Mouse (Mus musculus) C2C12 (cell line): Measurements from ENCODE around the gene Arfgap1. TPM values are rescaled to one million over a fixed set of nuclear protein-coding genes. Genes with fewer than 3 reads are reported as not detected.

ENCODE experiments used
- H3K27me3 ChIP-seq: one replicate; pipeline ENCODE4 v1.6.1; 2011; ENCODE audit not compliant: control insufficient read depth, insufficient read depth, insufficient read length
- H3K36me3 ChIP-seq: one replicate; pipeline ENCODE4 v1.6.1; 2011; ENCODE audit not compliant: control insufficient read depth, insufficient read depth
- H3K4me3 ChIP-seq: one replicate; pipeline ENCODE4 v1.5.1; 2011; ENCODE audit warnings: mild to moderate bottlenecking, control low read depth; ENCODE audit not compliant: poor library complexity, insufficient read depth, severe bottlenecking
- H3K79me2 ChIP-seq: one replicate; pipeline ENCODE4 v1.6.1; 2011; ENCODE audit not compliant: control insufficient read depth, insufficient read depth
- H3K79me3 ChIP-seq: one replicate; pipeline ENCODE4 v1.6.1; 2011; ENCODE audit warnings: low read depth, control low read depth
- H3ac ChIP-seq: one replicate; pipeline ENCODE3; 2011; ENCODE audit warnings: low read depth; ENCODE audit not compliant: control insufficient read depth, insufficient read length
- CEBPB ChIP-seq: IDR thresholded peaks from one replicate; pipeline ENCODE4 v1.6.1; 2011; ENCODE audit warnings: low read depth, mild to moderate bottlenecking, control low read depth, moderate library complexity
- CTCF ChIP-seq: IDR thresholded peaks from one replicate; pipeline ENCODE4 v1.5.1; 2011; ENCODE audit not compliant: control insufficient read depth, insufficient read depth, insufficient read length
- FOSL1 ChIP-seq: IDR thresholded peaks from one replicate; pipeline ENCODE4 v1.8.0; 2011; ENCODE audit warnings: mild to moderate bottlenecking, low read length; ENCODE audit not compliant: poor library complexity, insufficient read depth, severe bottlenecking
- MAX ChIP-seq: IDR thresholded peaks from one replicate; pipeline ENCODE4 v1.6.1; 2011; ENCODE audit warnings: mild to moderate bottlenecking, control low read depth
- MYOD1 ChIP-seq: IDR thresholded peaks from one replicate; pipeline ENCODE4 v1.6.1; 2011; ENCODE audit warnings: low read depth; ENCODE audit not compliant: control insufficient read depth, insufficient read length
- MYOG ChIP-seq: IDR thresholded peaks from one replicate; pipeline ENCODE4 v1.6.1; 2011; ENCODE audit not compliant: control insufficient read depth, insufficient read length; ENCODE audit errors: extremely low read depth
- USF1 ChIP-seq: IDR thresholded peaks from one replicate; pipeline ENCODE4 v1.6.1; 2011; ENCODE audit warnings: low read depth, mild to moderate bottlenecking, control low read depth, moderate library complexity
- polyA plus RNA-seq: library from polyadenylated mRNA; unstranded; fragments of >200 nt; fragmentation: generic; extraction: Trizol; gene quantifications from one replicate; pipeline ENCODE4 v1.2.1, GENCODE M21; 2012; ENCODE audit warnings: missing spikeins

Arfgap1 gene
- polyA plus RNA-seq, 1 experiment = 46.6 TPM

DNA sequence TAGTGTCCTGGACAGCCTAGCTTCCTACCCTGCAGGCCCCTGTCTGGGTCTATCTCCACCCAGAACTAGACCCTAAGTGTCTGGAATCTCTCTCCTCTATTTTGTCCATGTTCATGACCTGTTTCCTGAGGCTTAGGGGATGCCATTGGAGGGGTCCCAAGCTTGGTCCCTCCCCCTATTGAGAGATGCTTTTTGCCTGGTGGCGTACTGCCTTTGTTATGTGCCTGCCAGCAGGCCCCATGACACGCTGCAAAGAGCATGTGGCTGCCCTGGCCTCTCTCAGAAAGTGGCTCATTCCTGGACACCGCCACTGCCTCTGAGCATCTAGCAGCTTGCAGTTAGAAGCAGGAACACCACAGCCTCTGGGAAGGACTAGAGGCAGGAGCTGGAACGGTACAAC is 38.3 kb upstream of the Arfgap1 start, which contains the start of gene Birc7:
Gene Birc7 (plus strand): TSS at position 301 of the 400 bp plus-strand sequence.
- Histone ChIP-seq H3K79me3 (no peaks in the 10 kb centered on the region), H3K4me3 (no peak within 1 kb of the TSS), H3K79me2 (no peaks in the 10 kb centered on the region), H3ac (no peak within 1 kb of the TSS), H3K27me3 (peaks cover 49% of the 10 kb centered on the region), H3K36me3 (no peaks in the 10 kb centered on the region)
- TF ChIP-seq CEBPB (no peak), MYOG (no peak), MAX (no peak), MYOD1 (no peak), FOSL1 (no peak), USF1 (no peak), CTCF (no peak)

DNA sequence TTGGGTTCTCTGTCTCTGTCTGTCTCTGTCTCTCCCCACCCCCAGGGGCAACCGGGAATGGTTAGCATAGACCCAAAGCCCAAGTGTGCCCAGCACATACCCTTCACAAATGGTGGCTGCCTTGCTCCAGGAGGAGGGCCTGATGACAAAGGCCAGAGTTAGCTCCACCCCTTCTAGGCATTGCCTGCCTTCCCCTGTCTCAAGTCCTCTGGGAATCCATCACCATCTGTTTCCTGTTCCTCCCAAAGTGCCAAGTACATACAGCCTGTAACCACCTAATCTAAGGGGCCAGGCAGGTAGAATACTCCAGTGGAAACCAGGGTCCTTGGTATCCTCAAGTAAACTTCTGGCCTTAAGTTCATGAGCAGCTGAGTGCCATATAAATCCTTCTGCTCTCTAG is 34.6 kb upstream of the Arfgap1 start:
- TF ChIP-seq CEBPB (no peak), USF1 (no peak), CTCF (no peak), MAX (no peak), MYOD1 (no peak), FOSL1 (no peak), MYOG (no peak)
- no peaks in the 10 kb centered on the region for H3K79me2 ChIP-seq
- no peak overlapping the region for H3K4me3 ChIP-seq
- no peak overlapping the region for H3ac ChIP-seq
- no peaks in the 10 kb centered on the region for H3K79me3 ChIP-seq
- H3K27me3 ChIP-seq = peaks cover 63% of the 10 kb centered on the region
- H3K36me3 ChIP-seq = no peaks in the 10 kb centered on the region

- no peak for TF ChIP-seq MYOD1
- no peak for TF ChIP-seq USF1
- TF ChIP-seq FOSL1 = no peak
- no peak overlapping the region for H3K4me3 ChIP-seq
Observed at GRCm38 (mm10) chr2:180940187-180940586, 26.8 kb upstream of the Arfgap1 start.

GRCm38 (mm10) chr2:180941869-180942268 is 25.2 kb upstream of the Arfgap1 start:
- Histone ChIP-seq H3K79me3 (no peaks in the 10 kb centered on the region), H3K4me3 (no peak overlapping the region), H3K79me2 (no peaks in the 10 kb centered on the region), H3K27me3 (peaks cover 8% of the 10 kb centered on the region), H3K36me3 (no peaks in the 10 kb centered on the region), H3ac (no peak overlapping the region)
- TF ChIP-seq MYOD1 (no peak), FOSL1 (no peak), USF1 (no peak), MAX (no peak), CEBPB (no peak)

More at GRCm38 (mm10) chr2:180940187-180940586, 26.8 kb upstream of the Arfgap1 start:
- no peak overlapping the region for H3ac ChIP-seq
- H3K27me3 ChIP-seq = peaks cover 14% of the 10 kb centered on the region
- H3K79me2 ChIP-seq = no peaks in the 10 kb centered on the region
- H3K79me3 ChIP-seq = no peaks in the 10 kb centered on the region
- no peaks in the 10 kb centered on the region for H3K36me3 ChIP-seq

GRCm38 (mm10) chr2:180949947-180950346 is 17.1 kb upstream of the Arfgap1 start:
- Histone ChIP-seq H3K79me3 (no peaks in the 10 kb centered on the region), H3K79me2 (no peaks in the 10 kb centered on the region), H3K27me3 (peaks cover 55% of the 10 kb centered on the region), H3K36me3 (no peaks in the 10 kb centered on the region), H3K4me3 (no peak overlapping the region), H3ac (no peak overlapping the region)
- TF ChIP-seq MYOG (no peak), CTCF (no peak), FOSL1 (no peak), CEBPB (no peak), USF1 (no peak), MAX (no peak), MYOD1 (no peak)

DNA sequence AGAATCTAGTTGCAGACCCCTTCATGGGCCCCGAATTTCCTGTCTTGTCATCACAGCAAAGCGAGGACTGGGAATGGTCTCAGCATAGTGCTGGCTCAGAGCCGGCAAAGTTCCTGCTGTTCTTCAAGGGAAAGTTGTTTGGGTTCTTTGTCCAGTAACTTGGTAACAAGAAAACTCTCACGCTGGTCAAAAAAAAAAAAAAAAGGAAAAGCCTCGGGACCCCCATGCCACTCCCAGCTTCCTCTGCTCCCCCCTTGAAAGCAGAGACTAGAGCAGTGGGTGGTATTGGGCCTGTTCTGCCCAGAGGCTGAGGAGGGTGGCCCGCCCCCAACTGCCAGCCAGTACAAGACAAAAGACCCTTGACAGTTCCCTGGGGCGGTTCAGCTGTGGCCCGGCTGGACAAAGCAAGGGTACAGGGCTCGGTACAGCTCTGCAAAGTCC is 14.3 kb upstream of the Arfgap1 start:
- no peak for TF ChIP-seq CEBPB
- no peak for TF ChIP-seq FOSL1
- no peak for TF ChIP-seq MYOG
- no peak for TF ChIP-seq MAX
- no peak for TF ChIP-seq USF1
- no peak for TF ChIP-seq CTCF
- no peak for TF ChIP-seq MYOD1
- H3ac ChIP-seq = no peak overlapping the region
- H3K4me3 ChIP-seq = no peak overlapping the region
- H3K79me2 ChIP-seq = no peaks in the 10 kb centered on the region
- H3K36me3 ChIP-seq = no peaks in the 10 kb centered on the region
- peaks cover 70% of the 10 kb centered on the region for H3K27me3 ChIP-seq
- H3K79me3 ChIP-seq = no peaks in the 10 kb centered on the region
